ENCODE assay signal across 30 mouse cellular contexts in genomic region chr4:130183023-130183422, GRCm38 (mm10). TPM values are rescaled to one million over a fixed set of nuclear protein-coding genes. Genes with fewer than 3 reads are reported as not detected.
A peak's percentile ranks its signal among the peaks of the same experiment; 100 is the strongest.
DNase-seq lines count a peak whose midpoint lies in the region; ATAC-seq lines count a peak whose summit lies in the region.
"Had no signal": no experiment of that assay in that cellular context is flagged by ENCODE, and none has a peak within 500 bp of the region (broad histone marks: within the 10 kb centered on the region; RNA-seq: fewer than 3 reads in every experiment).

No protein-coding gene starts in this region.

- peaks cover 7% of the 10 kb centered on the region; the same call in 1 of the 2 replicates for H3K27me3 ChIP-seq in heart, embryonic 15.5 days
- peaks cover 9% of the 10 kb centered on the region; the same call in 1 of the 2 replicates for H3K27me3 ChIP-seq in embryonic facial prominence, embryonic 10.5 days (replicated peaks; ENCODE audit: low read depth, poor library complexity, severe bottlenecking)
- peaks cover 60% of the 10 kb centered on the region for H3K27me3 ChIP-seq in liver, embryonic 12.5 days (replicated peaks)
- H3K27me3 ChIP-seq: embryonic facial prominence, embryonic 12.5 days; limb, embryonic 15.5 days had no signal

- peaks cover 14% of the 10 kb centered on the region for H3K4me1 ChIP-seq in heart, embryonic 15.5 days (replicated peaks)
- peaks cover 20% of the 10 kb centered on the region for H3K4me1 ChIP-seq in embryonic facial prominence, embryonic 10.5 days
- no peaks in the 10 kb centered on the region for H3K4me1 ChIP-seq in liver, embryonic 12.5 days
- H3K4me1 ChIP-seq: hindbrain, embryonic 13.5 days; midbrain, embryonic 15.5 days; neural tube, embryonic 15.5 days had no signal

- no peaks in the 10 kb centered on the region for H3K9me3 ChIP-seq in heart, embryonic 15.5 days (replicated peaks)
- no peaks in the 10 kb centered on the region for H3K9me3 ChIP-seq in embryonic facial prominence, embryonic 10.5 days
- H3K9me3 ChIP-seq in liver, embryonic 12.5 days (replicated peaks) = no peaks in the 10 kb centered on the region
- H3K9me3 ChIP-seq: embryonic facial prominence, embryonic 12.5 days; hindbrain, embryonic 13.5 days; kidney, embryonic 15.5 days; limb, embryonic 15.5 days; midbrain, embryonic 15.5 days; neural tube, embryonic 15.5 days had no signal

- no peak overlapping the region for H3K27ac ChIP-seq in heart, embryonic 15.5 days
- H3K27ac ChIP-seq in embryonic facial prominence, embryonic 10.5 days (replicated peaks) = peak overlapping the region; percentile 65
- H3K27ac ChIP-seq in liver, embryonic 12.5 days = no peak overlapping the region
- H3K27ac ChIP-seq: embryonic facial prominence, embryonic 12.5 days; hindbrain, embryonic 13.5 days; kidney, embryonic 15.5 days; limb, embryonic 15.5 days; midbrain, embryonic 15.5 days; neural tube, embryonic 15.5 days had no signal

- 0 out of 2 replicates have a peak, but pooled peaks have one; percentile 10 for ATAC-seq in heart, embryonic 15.5 days (replicated peaks; ENCODE audit: insufficient number of reproducible peaks, insufficient read depth, low FRiP score, low read depth)
- no peak for ATAC-seq in liver, embryonic 12.5 days
- ATAC-seq: midbrain, embryonic 15.5 days had no signal

- H3K36me3 ChIP-seq in heart, embryonic 15.5 days = no peaks in the 10 kb centered on the region
- no peaks in the 10 kb centered on the region for H3K36me3 ChIP-seq in embryonic facial prominence, embryonic 10.5 days (replicated peaks)
- no peaks in the 10 kb centered on the region for H3K36me3 ChIP-seq in liver, embryonic 12.5 days
- H3K36me3 ChIP-seq: embryonic facial prominence, embryonic 12.5 days; hindbrain, embryonic 13.5 days; kidney, embryonic 15.5 days; limb, embryonic 15.5 days; midbrain, embryonic 15.5 days; neural tube, embryonic 15.5 days had no signal

- no peak overlapping the region for H3K4me2 ChIP-seq in heart, embryonic 15.5 days
- H3K4me2 ChIP-seq in liver, embryonic 12.5 days = no peak overlapping the region
- H3K4me2 ChIP-seq: embryonic facial prominence, embryonic 12.5 days; hindbrain, embryonic 13.5 days; kidney, embryonic 15.5 days; limb, embryonic 15.5 days; midbrain, embryonic 15.5 days; neural tube, embryonic 15.5 days had no signal

- intact Hi-C loops in heart, postnatal 14 days (cut with DNase I) = no loop called here

- DNase-seq in heart, postnatal 14 days = no peak
- DNase-seq in retina, adult 2 months (ENCODE audit: low read depth, low spot score) = peak; percentile 68
- no peak for DNase-seq in retina, embryonic 14.5 days (ENCODE audit: low spot score)
- DNase-seq in embryonic facial prominence, embryonic 10.5 days (ENCODE audit: low spot score) = no peak
- DNase-seq in neural tube, embryonic 10.5 days (ENCODE audit: extremely low spot score, low spot score) = no peak
- DNase-seq: adrenal gland, postnatal 25 days; cerebellum, adult 11 months; right cerebral cortex, postnatal 4 days had no signal

- H3K9ac ChIP-seq in heart, embryonic 15.5 days = no peak overlapping the region
- no peak overlapping the region for H3K9ac ChIP-seq in liver, embryonic 12.5 days
- H3K9ac ChIP-seq: hindbrain, embryonic 13.5 days; kidney, embryonic 15.5 days; limb, embryonic 15.5 days; midbrain, embryonic 15.5 days; neural tube, embryonic 15.5 days had no signal

- no peak overlapping the region for H3K4me3 ChIP-seq in heart, embryonic 15.5 days
- H3K4me3 ChIP-seq in embryonic facial prominence, embryonic 10.5 days = no peak overlapping the region
- H3K4me3 ChIP-seq in liver, embryonic 12.5 days = no peak overlapping the region
- H3K4me3 ChIP-seq: embryonic facial prominence, embryonic 12.5 days; hindbrain, embryonic 13.5 days; kidney, embryonic 15.5 days; limb, embryonic 15.5 days; midbrain, embryonic 15.5 days; myocyte; neural tube, embryonic 15.5 days had no signal

- 72% methylated on average over 13 of the region's 13 CpGs for WGBS in heart, embryonic 15.5 days
- 80% methylated on average over 13 of the region's 13 CpGs for WGBS in embryonic facial prominence, embryonic 10.5 days
- WGBS in liver, embryonic 12.5 days (ENCODE audit: insufficient replicate concordance) = 71% methylated on average over 13 of the region's 13 CpGs

RNA-seq across cellular contexts. Expression of gene Tinagl1, which starts 8.1 kb away (rescaled TPM):
- 52.0 and 57.2 TPM in 2 replicates for polyA plus RNA-seq in heart, embryonic 15.5 days (2015; fragmentation: Nextera tagmentation; extraction: Ambion mirVana)
- total RNA-seq in heart, postnatal 14 days (2021) = 10 to 100 TPM; 67.5 to 74.6 TPM
- 10.7 and 12.3 TPM in 2 replicates for polyA plus RNA-seq in embryonic facial prominence, embryonic 10.5 days (2016; fragmentation: Nextera tagmentation; extraction: Ambion mirVana)
- 30.9 and 32.6 TPM in 2 replicates for polyA plus RNA-seq in liver, embryonic 12.5 days (2016; fragmentation: Nextera tagmentation; extraction: Ambion mirVana)

RNA-seq across cellular contexts. Expression of gene Gm853, which starts 39.2 kb away (rescaled TPM):
- polyA plus RNA-seq in heart, embryonic 15.5 days (2015; fragmentation: Nextera tagmentation; extraction: Ambion mirVana) = not detected in 2 replicates
- not detected for total RNA-seq in heart, postnatal 14 days (2021)
- not detected in 2 replicates for polyA plus RNA-seq in embryonic facial prominence, embryonic 10.5 days (2016; fragmentation: Nextera tagmentation; extraction: Ambion mirVana)
- polyA plus RNA-seq in liver, embryonic 12.5 days (2016; fragmentation: Nextera tagmentation; extraction: Ambion mirVana) = not detected in 2 replicates
- total RNA-seq: adrenal gland, postnatal 25 days; gastrocnemius, adult 8-10 months; granulocyte monocyte progenitor cell, adult 5-6 weeks; layer of hippocampus, postnatal 25 days; left cerebral cortex, postnatal 10 days had no signal
- polyA plus RNA-seq: C2C12; embryonic facial prominence, embryonic 12.5 days; frontal cortex, adult 2 months; heart, postnatal 0 days; intestine, embryonic 14.5 days; large intestine, adult 2 months; limb, embryonic 15.5 days; liver, embryonic 16.5 days; lung, postnatal 0 days; myocyte; neural tube, embryonic 15.5 days; stomach, embryonic 16.5 days; urinary bladder, adult 2 months had no signal

RNA-seq across cellular contexts. Expression of gene Hcrtr1, which starts 43.9 kb away (rescaled TPM):
- polyA plus RNA-seq in heart, embryonic 15.5 days (2015; fragmentation: Nextera tagmentation; extraction: Ambion mirVana) = 0.13 TPM in 1 of 2 replicates, not detected in the other
- total RNA-seq in heart, postnatal 14 days (2021) = under 1 TPM in 1 of 2 experiments, not detected in 1; 0.12 TPM
- 0.21 and 0.41 TPM in 2 replicates for polyA plus RNA-seq in embryonic facial prominence, embryonic 10.5 days (2016; fragmentation: Nextera tagmentation; extraction: Ambion mirVana)
- 0.12 TPM in 1 of 2 replicates, not detected in the other for polyA plus RNA-seq in liver, embryonic 12.5 days (2016; fragmentation: Nextera tagmentation; extraction: Ambion mirVana)
- total RNA-seq: granulocyte monocyte progenitor cell, adult 5-6 weeks had no signal
- polyA plus RNA-seq: C2C12; heart, postnatal 0 days; intestine, embryonic 14.5 days; myocyte had no signal
